Mouse (Mus musculus) bone marrow, adult 2 months (tissue): ENCODE data around the gene Pik3c2b.

Experiments used
- CTCF ChIP-seq: fragments of 200-500 bp; IDR thresholded peaks from 2 replicates; pipeline ENCODE4 v1.5.1; 2011; ENCODE audit warnings: low read length, control low read depth; ENCODE audit not compliant: control insufficient read depth, insufficient read depth
- POLR2A ChIP-seq: fragments of 200-500 bp; IDR thresholded peaks from 2 replicates; pipeline ENCODE4 v1.6.1; 2011; ENCODE audit warnings: low read depth, mild to moderate bottlenecking, control low read depth, low read length, borderline replicate concordance; ENCODE audit not compliant: control insufficient read depth

DNA sequence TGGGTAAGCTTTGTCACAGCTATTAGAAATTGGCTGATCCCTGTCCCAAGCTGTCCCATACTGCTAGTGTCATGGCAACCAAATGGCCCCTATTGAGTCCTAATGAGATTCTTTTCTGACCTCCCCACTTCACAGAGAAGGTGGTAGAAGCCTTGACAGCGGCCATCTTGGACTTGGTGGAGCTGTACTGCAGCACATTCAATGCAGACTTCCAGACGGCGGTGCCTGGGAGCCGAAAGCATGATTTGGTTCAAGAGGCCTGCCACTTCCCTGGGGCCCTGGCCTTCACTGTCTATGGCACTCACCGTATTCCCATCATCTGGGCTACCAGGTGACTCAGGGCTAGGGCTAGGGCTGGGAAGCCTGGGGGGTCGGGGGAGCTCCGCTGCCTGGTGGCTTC is 34.0 kb downstream of the Pik3c2b start:
- no peak for TF ChIP-seq CTCF
- no peak for TF ChIP-seq POLR2A
